Mouse (Mus musculus) forebrain, postnatal 0 days (tissue): ENCODE measurements around the gene Usp48. TPM values are rescaled to one million over a fixed set of nuclear protein-coding genes. Genes with fewer than 3 reads are reported as not detected.

Source experiments
- ATAC-seq: fragments of 200-750 bp; cut with Nextera tagmentation; 2 replicates; pipeline ENCODE4 v1.8.0; 2017; ENCODE audit warnings: mild to moderate bottlenecking, moderate library complexity
- DNase-seq: peaks from one replicate; pipeline ENCODE4 v3.0.0-alpha.2; 2015
- H3K27ac ChIP-seq: fragments of 300-500 bp; sonication (generic); 2 replicates; pipeline ENCODE4 v1.5.1; 2014; ENCODE audit warnings: low read depth, mild to moderate bottlenecking, antibody characterized with exemption, low read length, moderate library complexity, mixed read lengths
- H3K27me3 ChIP-seq: fragments of 300-500 bp; sonication (generic); 2 replicates; pipeline ENCODE4 v1.6.1; 2014; ENCODE audit warnings: mild to moderate bottlenecking, low read length, mixed read lengths; ENCODE audit not compliant: insufficient read depth
- H3K36me3 ChIP-seq: fragments of 300-500 bp; sonication (generic); 2 replicates; pipeline ENCODE4 v1.6.1; 2014; ENCODE audit warnings: mild to moderate bottlenecking, moderate library complexity; ENCODE audit not compliant: insufficient read depth
- H3K4me1 ChIP-seq: fragments of 300-500 bp; sonication (generic); 2 replicates; pipeline ENCODE4 v1.6.1; 2014; ENCODE audit warnings: antibody characterized with exemption; ENCODE audit not compliant: insufficient read depth
- H3K4me2 ChIP-seq: fragments of 300-500 bp; sonication (generic); 2 replicates; pipeline ENCODE4 v1.6.1; 2014; ENCODE audit warnings: low read depth, mild to moderate bottlenecking, moderate library complexity
- H3K4me3 ChIP-seq: fragments of 300-500 bp; sonication (generic); 2 replicates; pipeline ENCODE4 v1.5.1; 2014; ENCODE audit warnings: low read depth, low read length, mixed read lengths
- H3K9ac ChIP-seq: fragments of 300-500 bp; sonication (generic); 2 replicates; pipeline ENCODE4 v1.6.1; 2014; ENCODE audit warnings: mild to moderate bottlenecking
- H3K9me3 ChIP-seq: fragments of 300-500 bp; sonication (generic); 2 replicates; pipeline ENCODE4 v1.6.1; 2016; ENCODE audit warnings: low read length
- CTCF ChIP-seq: sonication (generic); IDR thresholded peaks from 2 replicates; pipeline ENCODE4 v1.5.1; 2016; ENCODE audit warnings: antibody characterized with exemption, control low read depth, low read depth
- WGBS: fragments of 180-500 bp; shearing (Covaris S2); extraction: QIAGEN DNeasy Blood & Tissue Kit; methylation state at CpG from one replicate; pipeline ENCODE4 v1.1.7; 2014; 5-methylcytosine and 5-hydroxymethylcytosine counted together
- polyA plus RNA-seq: library from polyadenylated mRNA; unstranded; fragments of >200 nt; fragmentation: Nextera tagmentation; extraction: Ambion mirVana; gene quantifications from 2 replicates; pipeline ENCODE4 v1.2.1, GENCODE M21; 2015
- total RNA-seq: library from RNA; depleted of rRNA; stranded (reverse); fragments of >200 nt; gene quantifications from 2 replicates; pipeline ENCODE4 v1.2.3, GENCODE M21; 2014

Gene Usp48
- total and polyA plus RNA-seq, 2 experiments from 2014 or later: 51.8 to 106 TPM

- WGBS: 59% methylated on average over 13 of the region's 13 CpGs
- H3K36me3 ChIP-seq: no peaks in the 10 kb centered on the region
- H3K4me3 ChIP-seq: no peak overlapping the region
- no peak for DNase-seq
- ATAC-seq: no peak
- peaks cover 13% of the 10 kb centered on the region; the same call in 1 of the 2 replicates for H3K4me1 ChIP-seq
- H3K4me2 ChIP-seq: no peak overlapping the region
- H3K27me3 ChIP-seq: no peaks in the 10 kb centered on the region
- H3K9ac ChIP-seq: no peak overlapping the region
- H3K9me3 ChIP-seq: no peaks in the 10 kb centered on the region
- no peak overlapping the region for H3K27ac ChIP-seq
- TF ChIP-seq CTCF: no peak
Measured at GRCm38 (mm10) chr4:137676700-137677484, 83.3 kb downstream of the Usp48 start.

DNA sequence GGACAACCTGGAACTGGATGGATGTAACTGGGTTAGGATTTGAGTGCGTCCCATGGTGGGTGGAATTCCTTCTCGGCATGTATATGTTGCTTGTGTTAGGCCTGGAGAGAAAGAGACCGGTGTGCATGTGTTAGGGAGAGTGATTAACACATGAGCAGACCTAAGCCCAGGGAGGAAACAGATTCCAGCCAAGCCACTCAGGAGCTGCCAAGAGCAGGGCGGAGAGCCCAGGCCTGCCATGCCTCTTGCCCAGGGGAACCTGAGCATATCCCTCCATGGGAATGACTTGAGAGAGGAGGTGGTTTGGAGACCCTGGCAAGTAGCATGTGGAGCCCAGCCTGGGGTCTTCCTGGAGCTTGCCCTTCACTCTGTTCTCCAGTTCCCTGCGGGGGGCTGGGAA, 84.4 kb downstream of the Usp48 start:
- ATAC-seq (no peak), DNase-seq (no peak)
- no peaks in the 10 kb centered on the region for H3K36me3 ChIP-seq
- peaks cover 13% of the 10 kb centered on the region; the same call in 1 of the 2 replicates for H3K4me1 ChIP-seq
- H3K9me3 ChIP-seq: no peaks in the 10 kb centered on the region
- no peak for TF ChIP-seq CTCF
- H3K27ac ChIP-seq: no peak overlapping the region; the same call in 1 of the 2 replicates
- WGBS: 67% methylated on average over 5 of the region's 5 CpGs
- no peak overlapping the region for H3K4me3 ChIP-seq
- no peak overlapping the region for H3K4me2 ChIP-seq
- no peaks in the 10 kb centered on the region for H3K27me3 ChIP-seq
- no peak overlapping the region for H3K9ac ChIP-seq

DNA sequence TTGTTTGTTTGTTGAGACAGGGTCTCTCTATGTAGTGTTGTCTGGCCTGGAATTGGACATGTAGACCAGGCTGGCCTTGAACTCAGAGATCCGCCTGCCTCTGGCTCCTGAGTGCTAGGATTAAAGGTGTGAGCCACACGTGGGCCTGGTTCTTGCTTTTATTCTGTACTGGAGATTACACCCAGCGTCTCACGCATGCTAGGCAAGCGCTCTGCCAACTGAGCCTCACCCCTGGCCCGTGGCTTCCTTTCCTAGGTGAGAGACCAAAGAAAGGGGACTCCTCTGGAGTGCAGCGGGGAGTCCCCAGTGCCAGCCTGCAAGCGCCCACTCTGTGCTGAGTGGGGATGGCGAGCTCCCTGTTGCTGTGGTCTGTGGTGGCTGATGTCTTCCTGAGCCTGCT, 85.0 kb downstream of the Usp48 start:
- ATAC-seq (no peak), DNase-seq (no peak)
- TF ChIP-seq CTCF: no peak
- H3K4me1 ChIP-seq: peaks cover 13% of the 10 kb centered on the region; the same call in 1 of the 2 replicates
- no peak overlapping the region for H3K9ac ChIP-seq
- no peaks in the 10 kb centered on the region for H3K9me3 ChIP-seq
- no peak overlapping the region for H3K27ac ChIP-seq
- H3K27me3 ChIP-seq: no peaks in the 10 kb centered on the region
- no peak overlapping the region for H3K4me2 ChIP-seq
- no peak overlapping the region for H3K4me3 ChIP-seq
- WGBS: 73% methylated on average over 9 of the region's 9 CpGs
- H3K36me3 ChIP-seq: no peaks in the 10 kb centered on the region

GRCm38 (mm10) chr4:137679979-137680550, 86.5 kb downstream of the Usp48 start:
- no peak overlapping the region for H3K4me3 ChIP-seq
- no peak overlapping the region for H3K4me2 ChIP-seq
- no peaks in the 10 kb centered on the region for H3K9me3 ChIP-seq
- DNase-seq (peak; percentile 63), ATAC-seq (peak; percentile 63)
- no peak for TF ChIP-seq CTCF
- no peaks in the 10 kb centered on the region for H3K36me3 ChIP-seq
- peaks cover 13% of the 10 kb centered on the region; the same call in 1 of the 2 replicates for H3K4me1 ChIP-seq
- H3K27ac ChIP-seq: peak overlapping the region; percentile 69
- H3K27me3 ChIP-seq: no peaks in the 10 kb centered on the region
- 42% methylated on average over 2 of the region's 2 CpGs for WGBS
- no peak overlapping the region for H3K9ac ChIP-seq

DNA sequence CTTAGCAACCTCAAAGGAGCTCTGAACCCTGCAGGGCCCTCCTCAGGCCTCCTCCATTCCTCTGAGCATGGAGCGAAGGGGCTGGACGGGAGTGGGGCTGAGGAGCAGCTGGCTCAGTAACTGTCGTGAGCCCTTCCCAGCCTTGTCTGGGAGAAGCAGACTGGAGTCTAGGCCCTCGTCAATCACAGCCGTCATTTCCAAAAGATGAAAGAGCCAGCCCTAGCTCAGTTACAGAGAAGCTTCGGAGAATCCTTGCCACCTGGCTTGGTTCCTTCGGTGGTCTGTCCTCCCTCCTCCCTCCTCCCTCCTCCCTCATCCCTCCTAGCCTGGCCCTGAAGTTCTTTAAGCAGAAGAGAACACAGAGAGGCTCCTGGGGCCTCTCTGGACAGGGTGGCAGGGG, 87.2 kb downstream of the Usp48 start:
- 18% methylated on average over 7 of the region's 7 CpGs for WGBS
- peak; percentile 32 for ATAC-seq
- peak; percentile 50 for DNase-seq
- TF ChIP-seq CTCF: no peak
- peak overlapping the region; percentile 69 for H3K27ac ChIP-seq
- H3K9me3 ChIP-seq: no peaks in the 10 kb centered on the region
- no peaks in the 10 kb centered on the region for H3K27me3 ChIP-seq
- no peak overlapping the region for H3K4me2 ChIP-seq
- H3K4me3 ChIP-seq: no peak overlapping the region
- peaks cover 13% of the 10 kb centered on the region; the same call in 1 of the 2 replicates for H3K4me1 ChIP-seq
- H3K36me3 ChIP-seq: no peaks in the 10 kb centered on the region
- peak overlapping the region; percentile 53; the same call in 1 of the 2 replicates for H3K9ac ChIP-seq

DNA sequence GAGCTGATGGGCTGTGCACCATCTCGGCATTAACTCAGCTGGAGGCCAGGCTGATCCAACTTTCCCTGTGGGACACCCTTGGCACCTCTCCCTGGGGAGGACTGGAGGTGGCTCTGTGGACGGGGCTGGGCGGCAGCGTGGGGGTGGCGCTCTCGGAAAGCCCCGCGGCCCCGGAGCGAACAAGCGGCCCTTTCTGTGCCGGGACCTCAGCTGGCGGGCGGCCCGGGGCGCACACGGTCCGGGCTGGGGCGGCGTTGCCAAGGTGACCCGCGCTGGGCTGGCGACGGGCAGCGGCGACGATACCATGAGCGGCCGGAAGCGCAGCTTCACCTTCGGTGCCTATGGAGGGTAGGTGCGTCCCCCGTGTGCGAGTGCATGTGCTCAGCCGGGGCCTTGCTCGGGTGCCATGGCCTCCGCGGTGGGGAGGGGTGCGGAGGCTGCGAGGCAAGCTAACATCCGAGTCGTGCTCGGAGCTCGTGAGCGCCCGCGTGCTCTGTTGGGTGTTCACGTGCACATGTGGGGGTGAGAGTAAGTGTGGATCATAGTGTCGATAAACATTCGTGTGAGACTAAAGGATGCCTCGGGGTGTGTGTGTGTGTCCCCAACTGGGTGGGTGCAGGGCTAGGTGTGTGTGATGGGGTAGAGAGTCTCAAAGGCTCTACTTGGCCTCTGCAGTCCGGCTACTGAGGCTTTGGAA, 88.0 kb downstream of the Usp48 start:
- H3K9ac ChIP-seq: peak overlapping the region; percentile 53
- peak overlapping the region; percentile 69 for H3K27ac ChIP-seq
- peak; percentile 78 for DNase-seq
- peak overlapping the region; percentile 32 for H3K4me3 ChIP-seq
- H3K36me3 ChIP-seq: no peaks in the 10 kb centered on the region
- 7% methylated on average over 52 of the region's 52 CpGs for WGBS
- peak; percentile 66 for ATAC-seq
- peaks cover 13% of the 10 kb centered on the region; the same call in 1 of the 2 replicates for H3K4me1 ChIP-seq
- no peaks in the 10 kb centered on the region for H3K27me3 ChIP-seq
- H3K9me3 ChIP-seq: no peaks in the 10 kb centered on the region
- peak overlapping the region; percentile 85 for H3K4me2 ChIP-seq
- peak; percentile 30; the same call in 1 of the 2 replicates for TF ChIP-seq CTCF
